Mouse (Mus musculus) intestine, embryonic 16.5 days (tissue): Measurements from ENCODE around the gene D930007J09Rik. TPM values are rescaled to one million over a fixed set of nuclear protein-coding genes. Genes with fewer than 3 reads are reported as not detected.

Experiments
- ATAC-seq: fragments of 200-750 bp; cut with Nextera tagmentation; 2 replicates; pipeline ENCODE4 v1.8.0; 2017; ENCODE audit warnings: moderate TSS enrichment, moderate library complexity
- H3K27ac ChIP-seq: fragments of 300-500 bp; sonication (generic); 2 replicates; pipeline ENCODE4 v1.5.1; 2014; ENCODE audit warnings: mild to moderate bottlenecking, low read length
- H3K27me3 ChIP-seq: fragments of 300-500 bp; sonication (generic); replicated peaks from 2 replicates; pipeline ENCODE4 v1.6.1; 2014; ENCODE audit warnings: low read length, control low read depth, mixed read lengths; ENCODE audit not compliant: control insufficient read depth, insufficient read depth
- H3K36me3 ChIP-seq: fragments of 300-500 bp; sonication (generic); 2 replicates; pipeline ENCODE4 v1.6.1; 2014; ENCODE audit warnings: low read length, control low read depth; ENCODE audit not compliant: control insufficient read depth, insufficient read depth
- H3K4me1 ChIP-seq: fragments of 300-500 bp; sonication (generic); 2 replicates; pipeline ENCODE4 v1.6.1; 2014; ENCODE audit warnings: low read length, control low read depth, mixed read lengths; ENCODE audit not compliant: control insufficient read depth, insufficient read depth
- H3K4me2 ChIP-seq: fragments of 300-500 bp; sonication (generic); 2 replicates; pipeline ENCODE4 v1.6.1; 2014; ENCODE audit warnings: low read depth, low read length, control low read depth
- H3K4me3 ChIP-seq: fragments of 300-500 bp; sonication (generic); 2 replicates; pipeline ENCODE4 v1.5.1; 2014; ENCODE audit warnings: mild to moderate bottlenecking, low read length
- H3K9ac ChIP-seq: fragments of 300-500 bp; sonication (generic); 2 replicates; pipeline ENCODE4 v1.6.1; 2014; ENCODE audit warnings: low read depth, low read length
- H3K9me3 ChIP-seq: fragments of 300-500 bp; sonication (generic); 2 replicates; pipeline ENCODE4 v1.6.1; 2016; ENCODE audit warnings: low read length, control low read depth; ENCODE audit not compliant: control insufficient read depth
- WGBS: fragments of 180-500 bp; shearing (Covaris S2); extraction: QIAGEN DNeasy Blood & Tissue Kit; methylation state at CpG from one replicate; pipeline ENCODE4 v1.1.7; 2014; 5-methylcytosine and 5-hydroxymethylcytosine counted together
- polyA plus RNA-seq: library from polyadenylated mRNA; unstranded; fragments of >200 nt; fragmentation: Nextera tagmentation; extraction: Ambion mirVana; gene quantifications from 2 replicates; pipeline ENCODE4 v1.2.1, GENCODE M21; 2015

The D930007J09Rik gene
- polyA plus RNA-seq = not detected in 2 replicates

GRCm38 (mm10) chr13:32802259-32803081, at the start of gene D930007J09Rik:
D930007J09Rik (minus strand) TSS chr13:32802849.
- ATAC-seq = peak; percentile 59
- peak within 1 kb of the TSS; percentile 84 for H3K27ac ChIP-seq
- under 1% methylated on average over 94 of the region's 95 CpGs for WGBS
- peaks cover 6% of the 10 kb centered on the region; the same call in 1 of the 2 replicates for H3K36me3 ChIP-seq
- no peaks in the 10 kb centered on the region for H3K9me3 ChIP-seq
- H3K27me3 ChIP-seq = no peaks in the 10 kb centered on the region
- H3K4me1 ChIP-seq = peaks cover 15% of the 10 kb centered on the region
- peak within 1 kb of the TSS; percentile 82 for H3K9ac ChIP-seq
- peak within 1 kb of the TSS; percentile 92 for H3K4me2 ChIP-seq
- H3K4me3 ChIP-seq = peak within 1 kb of the TSS; percentile 75

GRCm38 (mm10) chr13:32851967-32852366, 49.3 kb upstream of the D930007J09Rik start:
- WGBS = 13% methylated on average over 7 of the region's 7 CpGs
- H3K27ac ChIP-seq = peak overlapping the region; percentile 37; the same call in 1 of the 2 replicates
- ATAC-seq = 0 out of 2 replicates have a peak, but pooled peaks have one; percentile 19

GRCm38 (mm10) chr13:32850668-32851404, 48.2 kb upstream of the D930007J09Rik start, which contains the start of gene Serpinb1a:
Serpinb1a (minus strand) TSS chr13:32851185.
- peaks cover 26% of the 10 kb centered on the region for H3K4me1 ChIP-seq
- H3K4me2 ChIP-seq = peak within 1 kb of the TSS; percentile 56
- ATAC-seq = peak; percentile 49
- H3K9ac ChIP-seq = peak within 1 kb of the TSS; percentile 29
- 0 out of 2 replicates have a peak, but pooled peaks cover 3% of the 10 kb centered on the region for H3K36me3 ChIP-seq
- 37% methylated on average over 10 of the region's 10 CpGs for WGBS
- peak within 1 kb of the TSS; percentile 41 for H3K4me3 ChIP-seq
- peak within 1 kb of the TSS; percentile 99 for H3K27ac ChIP-seq
- H3K9me3 ChIP-seq = no peaks in the 10 kb centered on the region
- no peaks in the 10 kb centered on the region for H3K27me3 ChIP-seq

More at GRCm38 (mm10) chr13:32851967-32852366, 49.3 kb upstream of the D930007J09Rik start:
- Histone ChIP-seq H3K4me1 (peaks cover 26% of the 10 kb centered on the region), H3K4me3 (no peak overlapping the region), H3K36me3 (0 out of 2 replicates have a peak, but pooled peaks cover 3% of the 10 kb centered on the region), H3K9ac (no peak overlapping the region), H3K9me3 (no peaks in the 10 kb centered on the region), H3K4me2 (no peak overlapping the region), H3K27me3 (no peaks in the 10 kb centered on the region)

GRCm38 (mm10) chr13:32850156-32850555, 47.5 kb upstream of the D930007J09Rik start:
- Histone ChIP-seq H3K9ac (peak overlapping the region; percentile 29), H3K4me1 (peaks cover 26% of the 10 kb centered on the region), H3K27me3 (no peaks in the 10 kb centered on the region), H3K27ac (peak overlapping the region; percentile 99), H3K9me3 (no peaks in the 10 kb centered on the region), H3K4me2 (peak overlapping the region; percentile 56), H3K36me3 (0 out of 2 replicates have a peak, but pooled peaks cover 3% of the 10 kb centered on the region), H3K4me3 (peak overlapping the region; percentile 41)
- 43% methylated on average over 1 of the region's 1 CpGs for WGBS
- no peak for ATAC-seq

GRCm38 (mm10) chr13:32849531-32850123, 47.0 kb upstream of the D930007J09Rik start:
- peak; percentile 83 for ATAC-seq

GRCm38 (mm10) chr13:32849092-32849491, 46.4 kb upstream of the D930007J09Rik start:
- H3K9ac ChIP-seq = peak overlapping the region; percentile 29; the same call in 1 of the 2 replicates
- 15% methylated on average over 4 of the region's 4 CpGs for WGBS
- peak; percentile 93 for ATAC-seq

More at GRCm38 (mm10) chr13:32849531-32850123, 47.0 kb upstream of the D930007J09Rik start:
- H3K9me3 ChIP-seq = no peaks in the 10 kb centered on the region
- peak overlapping the region; percentile 99 for H3K27ac ChIP-seq
- 0 out of 2 replicates have a peak, but pooled peaks cover 3% of the 10 kb centered on the region for H3K36me3 ChIP-seq
- no peaks in the 10 kb centered on the region for H3K27me3 ChIP-seq
- peak overlapping the region; percentile 41 for H3K4me3 ChIP-seq
- peaks cover 26% of the 10 kb centered on the region for H3K4me1 ChIP-seq
- peak overlapping the region; percentile 29 for H3K9ac ChIP-seq
- H3K4me2 ChIP-seq = peak overlapping the region; percentile 56

GRCm38 (mm10) chr13:32846221-32846620, 43.6 kb upstream of the D930007J09Rik start:
- Histone ChIP-seq H3K27me3 (no peaks in the 10 kb centered on the region), H3K9ac (no peak overlapping the region), H3K27ac (no peak overlapping the region), H3K9me3 (no peaks in the 10 kb centered on the region), H3K36me3 (0 out of 2 replicates have a peak, but pooled peaks cover 3% of the 10 kb centered on the region), H3K4me3 (no peak overlapping the region), H3K4me1 (peaks cover 16% of the 10 kb centered on the region), H3K4me2 (no peak overlapping the region)
- ATAC-seq = no peak

More at GRCm38 (mm10) chr13:32849092-32849491, 46.4 kb upstream of the D930007J09Rik start:
- Histone ChIP-seq H3K4me3 (peak overlapping the region; percentile 41; the same call in 1 of the 2 replicates), H3K27me3 (no peaks in the 10 kb centered on the region), H3K4me1 (peaks cover 26% of the 10 kb centered on the region), H3K4me2 (peak overlapping the region; percentile 56), H3K27ac (peak overlapping the region; percentile 99), H3K36me3 (0 out of 2 replicates have a peak, but pooled peaks cover 3% of the 10 kb centered on the region), H3K9me3 (no peaks in the 10 kb centered on the region)

- Histone ChIP-seq H3K27ac (no peak overlapping the region), H3K36me3 (no peaks in the 10 kb centered on the region), H3K4me3 (no peak overlapping the region), H3K9ac (no peak overlapping the region), H3K4me1 (no peaks in the 10 kb centered on the region), H3K27me3 (no peaks in the 10 kb centered on the region), H3K9me3 (no peaks in the 10 kb centered on the region), H3K4me2 (no peak overlapping the region)
- WGBS = 88% methylated on average over 3 of the region's 3 CpGs
- ATAC-seq = no peak
Observed at GRCm38 (mm10) chr13:32841349-32841748, 38.7 kb upstream of the D930007J09Rik start.
